Mouse (Mus musculus): ENCODE measurements around the gene Clnk. TPM values are rescaled to one million over a fixed set of nuclear protein-coding genes. Genes with fewer than 3 reads are reported as not detected.

The Clnk gene
- polyA plus RNA-seq, 1 experiment: not detected

- no peak for TF ChIP-seq POLR2A (IDR thresholded peaks at IDR 0.05; ENCODE audit: low read depth, low read length)
- TF ChIP-seq CTCF (IDR thresholded peaks at IDR 0.05; ENCODE audit: borderline replicate concordance, insufficient read depth, low read length): no peak
Measured at GRCm38 (mm10) chr5:38698466-38698865, 178.1 kb downstream of the Clnk start.

GRCm38 (mm10) chr5:38698046-38698445 is 178.6 kb downstream of the Clnk start:
- no peak overlapping the region for H3K27ac ChIP-seq (ENCODE audit: insufficient read depth, low read length)
- H3K4me3 ChIP-seq (ENCODE audit: insufficient read depth, low read length): no peak overlapping the region
- no peaks in the 10 kb centered on the region; the same call in 1 of the 2 replicates for H3K4me1 ChIP-seq (ENCODE audit: control insufficient read depth, insufficient read depth, low read length)

More at GRCm38 (mm10) chr5:38698466-38698865, 178.1 kb downstream of the Clnk start:
- H3K4me3 ChIP-seq (ENCODE audit: insufficient read depth, low read length): no peak overlapping the region
- no peak overlapping the region for H3K27ac ChIP-seq (ENCODE audit: insufficient read depth, low read length)
- H3K4me1 ChIP-seq (ENCODE audit: control insufficient read depth, insufficient read depth, low read length): no peaks in the 10 kb centered on the region; the same call in 1 of the 2 replicates

GRCm38 (mm10) chr5:38696616-38697375 is 179.8 kb downstream of the Clnk start:
- no peaks in the 10 kb centered on the region; the same call in 1 of the 2 replicates for H3K4me1 ChIP-seq (ENCODE audit: control insufficient read depth, insufficient read depth, low read length)
- TF ChIP-seq POLR2A (IDR thresholded peaks at IDR 0.05; ENCODE audit: low read depth, low read length) (no peak), CTCF (IDR thresholded peaks at IDR 0.05; ENCODE audit: borderline replicate concordance, insufficient read depth, low read length) (no peak)
- H3K4me3 ChIP-seq (ENCODE audit: insufficient read depth, low read length): no peak overlapping the region
- no peak overlapping the region for H3K27ac ChIP-seq (ENCODE audit: insufficient read depth, low read length)

More at GRCm38 (mm10) chr5:38698046-38698445, 178.6 kb downstream of the Clnk start:
- TF ChIP-seq CTCF (IDR thresholded peaks at IDR 0.05; ENCODE audit: borderline replicate concordance, insufficient read depth, low read length) (no peak), POLR2A (IDR thresholded peaks at IDR 0.05; ENCODE audit: low read depth, low read length) (no peak)

DNA sequence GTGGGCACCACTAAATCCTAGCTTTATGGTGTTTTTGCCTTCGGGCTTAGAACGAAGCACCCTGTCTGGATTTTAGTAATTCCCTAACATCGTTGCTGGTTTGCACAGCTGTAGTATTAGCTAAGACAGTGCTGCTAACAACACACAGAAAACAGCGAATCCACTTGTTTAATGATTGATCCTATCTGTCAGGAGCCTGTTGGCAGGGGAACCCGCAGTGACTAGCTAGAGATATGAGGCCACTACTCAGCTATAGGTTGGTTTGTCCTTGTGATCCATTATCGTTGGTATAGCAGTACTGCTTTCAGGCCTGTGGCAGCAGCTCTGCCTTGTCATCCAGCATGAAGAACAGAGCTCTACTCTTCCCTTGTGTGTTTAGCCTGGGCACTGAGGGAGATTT is 183.8 kb downstream of the Clnk start:
- TF ChIP-seq CTCF (IDR thresholded peaks at IDR 0.05; ENCODE audit: borderline replicate concordance, insufficient read depth, low read length): no peak
- no peak for TF ChIP-seq POLR2A (IDR thresholded peaks at IDR 0.05; ENCODE audit: low read depth, low read length)
- Histone ChIP-seq H3K4me3 (ENCODE audit: insufficient read depth, low read length) (no peak overlapping the region), H3K27ac (ENCODE audit: insufficient read depth, low read length) (no peak overlapping the region), H3K4me1 (ENCODE audit: control insufficient read depth, insufficient read depth, low read length) (no peaks in the 10 kb centered on the region; the same call in 1 of the 2 replicates)

GRCm38 (mm10) chr5:38689186-38689585 is 187.4 kb downstream of the Clnk start:
- TF ChIP-seq POLR2A (IDR thresholded peaks at IDR 0.05; ENCODE audit: low read depth, low read length) (no peak), CTCF (IDR thresholded peaks at IDR 0.05; ENCODE audit: borderline replicate concordance, insufficient read depth, low read length) (no peak)
- Histone ChIP-seq H3K27ac (ENCODE audit: insufficient read depth, low read length) (no peak overlapping the region), H3K4me3 (ENCODE audit: insufficient read depth, low read length) (no peak overlapping the region), H3K4me1 (ENCODE audit: control insufficient read depth, insufficient read depth, low read length) (no peaks in the 10 kb centered on the region)

GRCm38 (mm10) chr5:38687694-38688093 is 188.9 kb downstream of the Clnk start:
- H3K27ac ChIP-seq (ENCODE audit: insufficient read depth, low read length): no peak overlapping the region
- H3K4me3 ChIP-seq (ENCODE audit: insufficient read depth, low read length): no peak overlapping the region
- H3K4me1 ChIP-seq (ENCODE audit: control insufficient read depth, insufficient read depth, low read length): peaks cover 2% of the 10 kb centered on the region; the same call in 1 of the 2 replicates
- TF ChIP-seq POLR2A (IDR thresholded peaks at IDR 0.05; ENCODE audit: low read depth, low read length) (no peak), CTCF (IDR thresholded peaks at IDR 0.05; ENCODE audit: borderline replicate concordance, insufficient read depth, low read length) (no peak)

GRCm38 (mm10) chr5:38684164-38684911 is 192.3 kb downstream of the Clnk start, which contains the start of gene Zfp518b:
Gene Zfp518b, minus strand, starts transcription at chr5:38684826.
- TF ChIP-seq POLR2A (IDR thresholded peaks at IDR 0.05; ENCODE audit: low read depth, low read length) (peak; percentile 84), CTCF (IDR thresholded peaks at IDR 0.05; ENCODE audit: borderline replicate concordance, insufficient read depth, low read length) (no peak)

DNA sequence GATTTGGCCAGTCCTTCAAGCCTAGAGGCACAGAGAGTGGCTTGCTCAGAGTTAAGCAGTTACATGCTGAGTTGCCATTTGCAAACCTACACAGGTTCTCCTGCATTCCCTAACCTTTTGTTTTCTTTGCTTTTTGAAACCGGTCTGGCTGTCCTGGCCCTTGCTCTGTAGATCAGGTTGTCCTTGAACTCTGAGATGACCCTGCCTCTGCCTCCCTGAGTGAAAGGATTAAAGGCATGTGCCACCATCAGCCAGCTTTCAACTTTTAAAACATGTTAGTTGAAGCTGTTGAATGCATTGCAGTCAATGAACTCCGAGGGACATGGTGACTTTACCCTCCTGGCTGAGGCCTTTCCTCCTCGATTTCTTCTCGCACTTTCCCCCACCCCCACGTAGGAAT is 217.8 kb downstream of the Clnk start:
- no peak for TF ChIP-seq POLR2A (IDR thresholded peaks at IDR 0.05; ENCODE audit: low read depth, low read length)
- no peak for TF ChIP-seq CTCF (IDR thresholded peaks at IDR 0.05; ENCODE audit: borderline replicate concordance, insufficient read depth, low read length)
- Histone ChIP-seq H3K27ac (ENCODE audit: insufficient read depth, low read length) (no peak overlapping the region), H3K4me1 (ENCODE audit: control insufficient read depth, insufficient read depth, low read length) (no peaks in the 10 kb centered on the region), H3K4me3 (ENCODE audit: insufficient read depth, low read length) (no peak overlapping the region)

More at GRCm38 (mm10) chr5:38684164-38684911, 192.3 kb downstream of the Clnk start, which contains the start of gene Zfp518b:
- Histone ChIP-seq H3K27ac (ENCODE audit: insufficient read depth, low read length) (peak within 1 kb of the TSS; percentile 19), H3K4me3 (ENCODE audit: insufficient read depth, low read length) (peak within 1 kb of the TSS; percentile 71), H3K4me1 (ENCODE audit: control insufficient read depth, insufficient read depth, low read length) (peaks cover 2% of the 10 kb centered on the region; the same call in 1 of the 2 replicates)

Other genes with a start within 250 kb of the Clnk start
- gene Zfp518b, start 192.0 kb downstream of the Clnk start, polyA plus RNA-seq (2011; ENCODE audit: insufficient read length, low read depth, missing spikeins): 19.7 and 22.4 TPM in 2 replicates

Measured in embryonic fibroblast, embryonic 13.5 days (primary cell).